Mouse (Mus musculus): ENCODE measurements around the gene Ccna1. TPM values are rescaled to one million over a fixed set of nuclear protein-coding genes. Genes with fewer than 3 reads are reported as not detected.

The Ccna1 gene
- polyA plus RNA-seq, 1 experiment from 2014 or later = 2.6 TPM

DNA sequence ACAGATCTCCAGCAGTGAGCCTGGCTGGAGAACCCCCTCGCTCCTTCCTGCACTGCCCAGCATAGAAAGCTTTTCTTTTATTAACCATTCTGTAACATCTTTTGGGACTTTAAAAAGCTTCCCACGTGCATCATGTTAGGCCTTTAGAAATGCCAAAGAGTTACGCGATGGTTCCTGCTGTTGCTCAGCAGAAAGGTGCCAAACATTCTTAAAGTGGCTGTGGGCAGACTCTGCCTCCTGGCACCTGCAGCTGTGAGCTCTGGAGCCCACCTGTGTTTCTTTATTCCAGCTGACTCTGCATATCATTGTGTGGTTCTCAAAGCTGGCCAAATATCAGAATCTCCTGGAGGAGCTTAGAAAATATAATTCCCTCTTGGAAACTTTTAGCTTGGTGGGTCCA lies 51.3 kb downstream of the Ccna1 start:
- Histone ChIP-seq H3K9me3 (ENCODE audit: control insufficient read depth, low read length) (no peaks in the 10 kb centered on the region), H3K4me2 (no peak overlapping the region), H3K36me3 (ENCODE audit: control insufficient read depth, insufficient read depth, low read length) (no peaks in the 10 kb centered on the region), H3K4me1 (ENCODE audit: control insufficient read depth, insufficient read depth, low read length) (no peaks in the 10 kb centered on the region), H3K27ac (ENCODE audit: low read depth, low read length) (no peak overlapping the region), H3K27me3 (ENCODE audit: control insufficient read depth, insufficient read depth, low read length) (no peaks in the 10 kb centered on the region), H3K4me3 (ENCODE audit: low read depth, low read length) (no peak overlapping the region), H3K9ac (ENCODE audit: low read length) (no peak overlapping the region)
- ATAC-seq (ENCODE audit: low FRiP score) = no peak
- WGBS = 66% methylated on average over 4 of the region's 4 CpGs
- no peak for DNase-seq (ENCODE audit: low spot score, missing footprints)

GRCm38 (mm10) chr3:55001677-55002076 lies 53.6 kb downstream of the Ccna1 start:
- Histone ChIP-seq H3K27me3 (ENCODE audit: control insufficient read depth, insufficient read depth, low read length) (no peaks in the 10 kb centered on the region), H3K9me3 (ENCODE audit: control insufficient read depth, low read length) (no peaks in the 10 kb centered on the region), H3K27ac (ENCODE audit: low read depth, low read length) (no peak overlapping the region), H3K9ac (ENCODE audit: low read length) (no peak overlapping the region), H3K4me3 (ENCODE audit: low read depth, low read length) (no peak overlapping the region), H3K4me2 (no peak overlapping the region), H3K36me3 (ENCODE audit: control insufficient read depth, insufficient read depth, low read length) (no peaks in the 10 kb centered on the region), H3K4me1 (ENCODE audit: control insufficient read depth, insufficient read depth, low read length) (no peaks in the 10 kb centered on the region)
- no peak for ATAC-seq (ENCODE audit: low FRiP score)
- peak; percentile 88 for DNase-seq (ENCODE audit: low spot score, missing footprints)
- WGBS = 71% methylated on average over 4 of the region's 4 CpGs

Other genes with a start within 250 kb of the Ccna1 start
- gene Rfxap, start 247.7 kb downstream of the Ccna1 start, polyA plus RNA-seq (2014; fragmentation: Nextera tagmentation; extraction: Ambion mirVana) = 44.4 and 49.5 TPM in 2 replicates
- 0.06 and 0.16 TPM in 2 replicates for gene Sertm1, start 139.6 kb downstream of the Ccna1 start, polyA plus RNA-seq (2014; fragmentation: Nextera tagmentation; extraction: Ambion mirVana)
- gene Spg20, start 56.6 kb upstream of the Ccna1 start, polyA plus RNA-seq (2014; fragmentation: Nextera tagmentation; extraction: Ambion mirVana) = 41.1 and 46.3 TPM in 2 replicates
- gene Ccdc169, start 81.8 kb upstream of the Ccna1 start, polyA plus RNA-seq (2014; fragmentation: Nextera tagmentation; extraction: Ambion mirVana) = 0.15 TPM in 1 of 2 replicates, not detected in the other
- not detected in 2 replicates for gene Sohlh2, start 126.5 kb upstream of the Ccna1 start, polyA plus RNA-seq (2014; fragmentation: Nextera tagmentation; extraction: Ambion mirVana)
- gene Dclk1, start 186.9 kb upstream of the Ccna1 start, polyA plus RNA-seq (2014; fragmentation: Nextera tagmentation; extraction: Ambion mirVana) = 63.2 and 66.7 TPM in 2 replicates

Measured in midbrain, embryonic 11.5 days (tissue).